Mouse (Mus musculus) kidney, adult 2 months (tissue): Measurements from ENCODE around the gene Arhgdib. TPM values are rescaled to one million over a fixed set of nuclear protein-coding genes. Genes with fewer than 3 reads are reported as not detected.

ENCODE experiments used
- DNase-seq: peaks from one replicate; pipeline ENCODE4 v3.0.0; 2021
- H3K27ac ChIP-seq: fragments of 200-500 bp; 2 replicates; pipeline ENCODE4 v1.5.1; 2012; ENCODE audit warnings: low read depth, low read length, control low read depth, inconsistent platforms; ENCODE audit not compliant: insufficient read depth
- H3K27me3 ChIP-seq: fragments of 200-500 bp; replicated peaks from 2 replicates; pipeline ENCODE4 v1.6.1; 2012; ENCODE audit warnings: mild to moderate bottlenecking, moderate library complexity, low read length, inconsistent platforms; ENCODE audit not compliant: control insufficient read depth, insufficient read depth
- H3K36me3 ChIP-seq: fragments of 200-500 bp; 2 replicates; pipeline ENCODE4 v1.6.1; 2012; ENCODE audit warnings: mild to moderate bottlenecking, moderate library complexity, low read length, inconsistent platforms; ENCODE audit not compliant: control insufficient read depth, insufficient read depth
- H3K4me1 ChIP-seq: fragments of 200-500 bp; 2 replicates; pipeline ENCODE4 v1.6.1; 2011; ENCODE audit warnings: low read length; ENCODE audit not compliant: control insufficient read depth, insufficient read depth
- H3K4me3 ChIP-seq: fragments of 200-500 bp; 2 replicates; pipeline ENCODE4 v1.5.1; 2011; ENCODE audit warnings: mild to moderate bottlenecking, low read depth, low read length, control low read depth; ENCODE audit not compliant: insufficient read depth
- CTCF ChIP-seq: fragments of 200-500 bp; conservative IDR thresholded peaks from 2 replicates; pipeline ENCODE4 v1.5.1; 2011; ENCODE audit warnings: low read depth, mild to moderate bottlenecking, control low read depth, low read length, moderate library complexity, mixed read lengths; ENCODE audit not compliant: insufficient read depth, insufficient read length
- POLR2A ChIP-seq: fragments of 200-500 bp; IDR thresholded peaks from one replicate; pipeline ENCODE4 v1.6.1; 2011; ENCODE audit warnings: low read depth, low read length, control low read depth
- WGBS: fragments of 180-500 bp; shearing (Covaris S2); methylation state at CpG from one replicate; pipeline ENCODE4 v1.1.7; 2018; 5-methylcytosine and 5-hydroxymethylcytosine counted together
- polyA plus RNA-seq: library from polyadenylated mRNA; depleted of rRNA; stranded (reverse); fragments of >200 nt; gene quantifications from 2 replicates; pipeline ENCODE4 v1.2.3, GENCODE M21; 2012

Gene Arhgdib
- polyA plus RNA-seq, 1 experiment, result 77.4 TPM

GRCm38 (mm10) chr6:136934068-136934467 lies 7.6 kb downstream of the Arhgdib start:
- no peak overlapping the region for H3K27ac ChIP-seq
- H3K4me3 ChIP-seq, result no peak overlapping the region
- TF ChIP-seq POLR2A, result no peak
- TF ChIP-seq CTCF, result no peak
- DNase-seq, result no peak
- WGBS, result 85% methylated on average over 7 of the region's 7 CpGs
- no peaks in the 10 kb centered on the region for H3K4me1 ChIP-seq
- H3K36me3 ChIP-seq, result no peaks in the 10 kb centered on the region
- no peaks in the 10 kb centered on the region for H3K27me3 ChIP-seq

GRCm38 (mm10) chr6:136931246-136931645 lies 10.5 kb downstream of the Arhgdib start:
- Histone ChIP-seq H3K27ac (peak overlapping the region; percentile 48; the same call in 1 of the 2 replicates), H3K4me3 (no peak overlapping the region), H3K4me1 (no peaks in the 10 kb centered on the region), H3K36me3 (no peaks in the 10 kb centered on the region), H3K27me3 (no peaks in the 10 kb centered on the region)
- DNase-seq, result no peak
- TF ChIP-seq CTCF, result no peak
- TF ChIP-seq POLR2A, result no peak
- WGBS, result 85% methylated on average over 13 of the region's 13 CpGs

GRCm38 (mm10) chr6:136930677-136931076 lies 11.0 kb downstream of the Arhgdib start:
- 24% methylated on average over 12 of the region's 12 CpGs for WGBS
- H3K27ac ChIP-seq, result peak overlapping the region; percentile 49
- 0 out of 2 replicates have a peak overlapping the region, but pooled peaks have one; percentile 2 for H3K4me3 ChIP-seq
- no peaks in the 10 kb centered on the region for H3K36me3 ChIP-seq
- no peak for TF ChIP-seq POLR2A
- no peak for TF ChIP-seq CTCF
- H3K27me3 ChIP-seq, result no peaks in the 10 kb centered on the region
- DNase-seq, result peak; percentile 76
- H3K4me1 ChIP-seq, result no peaks in the 10 kb centered on the region

- no peaks in the 10 kb centered on the region for H3K4me1 ChIP-seq
- no peak for TF ChIP-seq CTCF
- H3K27ac ChIP-seq, result no peak overlapping the region
- WGBS, result 92% methylated on average over 1 of the region's 1 CpGs
- no peaks in the 10 kb centered on the region for H3K36me3 ChIP-seq
- DNase-seq, result peak; percentile 43
- no peak overlapping the region for H3K4me3 ChIP-seq
- no peaks in the 10 kb centered on the region for H3K27me3 ChIP-seq
Observed at GRCm38 (mm10) chr6:136927626-136928025, 14.1 kb downstream of the Arhgdib start.

GRCm38 (mm10) chr6:136925049-136925448 lies 16.6 kb downstream of the Arhgdib start:
- no peak for TF ChIP-seq CTCF
- TF ChIP-seq POLR2A, result no peak
- DNase-seq, result no peak
- Histone ChIP-seq H3K27ac (no peak overlapping the region), H3K4me1 (no peaks in the 10 kb centered on the region), H3K4me3 (no peak overlapping the region), H3K27me3 (no peaks in the 10 kb centered on the region), H3K36me3 (no peaks in the 10 kb centered on the region)
- WGBS, result 60% methylated on average over 8 of the region's 8 CpGs

GRCm38 (mm10) chr6:136923532-136923931 lies 18.2 kb downstream of the Arhgdib start, which contains the start of gene Pde6h:
TSS of gene Pde6h (plus strand) at chr6:136923832.
- WGBS, result 81% methylated on average over 8 of the region's 8 CpGs
- no peak for TF ChIP-seq POLR2A
- TF ChIP-seq CTCF, result no peak
- Histone ChIP-seq H3K4me3 (no peak within 1 kb of the TSS), H3K27me3 (no peaks in the 10 kb centered on the region), H3K27ac (no peak within 1 kb of the TSS), H3K4me1 (no peaks in the 10 kb centered on the region), H3K36me3 (no peaks in the 10 kb centered on the region)
- DNase-seq, result no peak

- no peak for DNase-seq
- Histone ChIP-seq H3K27me3 (no peaks in the 10 kb centered on the region), H3K36me3 (no peaks in the 10 kb centered on the region), H3K27ac (no peak overlapping the region), H3K4me1 (no peaks in the 10 kb centered on the region; the same call in 1 of the 2 replicates), H3K4me3 (no peak overlapping the region)
- 91% methylated on average over 7 of the region's 7 CpGs for WGBS
- TF ChIP-seq POLR2A (no peak), CTCF (no peak)
Observed at GRCm38 (mm10) chr6:136922871-136923270, 18.8 kb downstream of the Arhgdib start.
